Mouse (Mus musculus) layer of hippocampus, adult 2 months (tissue): ENCODE measurements around the gene Wrb. TPM values are rescaled to one million over a fixed set of nuclear protein-coding genes. Genes with fewer than 3 reads are reported as not detected.

ENCODE experiments used
- DNase-seq, 2 experiments: peaks; one replicate each; pipeline ENCODE4 v3.0.0; 2022; ENCODE audit warnings: low spot score in 2 of 2
- H3K27ac ChIP-seq: fragments of 200-600 bp; 2 replicates; pipeline ENCODE4 v1.8.1; 2022
- H3K4me3 ChIP-seq: fragments of 200-600 bp; 2 replicates; pipeline ENCODE4 v1.8.1; 2022; ENCODE audit warnings: mild to moderate bottlenecking
- CTCF ChIP-seq: fragments of 200-600 bp; conservative IDR thresholded peaks from 2 replicates; pipeline ENCODE4 v1.8.1; 2022; ENCODE audit warnings: antibody characterized with exemption, mild to moderate bottlenecking, moderate library complexity
- total RNA-seq, 2 experiments: library from RNA; stranded (reverse); gene quantifications; 2 replicates each; pipeline ENCODE4 v1.2.3; 2021

The Wrb gene
- total RNA-seq, 2 experiments from 2014 or later = 66.8 to 69.8 TPM

- no peak for DNase-seq
- H3K4me3 ChIP-seq = peak overlapping the region; percentile 98
- no peak; the same call in 1 of the 2 replicates for TF ChIP-seq CTCF
- H3K27ac ChIP-seq = peak overlapping the region; percentile 82
These were observed 607 bp downstream of the Wrb start for GRCm38 (mm10) chr16:96145814-96146213.

GRCm38 (mm10) chr16:96148834-96149233, 3.6 kb downstream of the Wrb start:
- DNase-seq = no peak
- no peak overlapping the region for H3K4me3 ChIP-seq
- TF ChIP-seq CTCF = no peak

GRCm38 (mm10) chr16:96149311-96149710, 4.1 kb downstream of the Wrb start:
- H3K27ac ChIP-seq = no peak overlapping the region
- TF ChIP-seq CTCF = no peak
- H3K4me3 ChIP-seq = no peak overlapping the region
- no peak for DNase-seq

More at GRCm38 (mm10) chr16:96148834-96149233, 3.6 kb downstream of the Wrb start:
- H3K27ac ChIP-seq = no peak overlapping the region

GRCm38 (mm10) chr16:96150995-96151394, 5.8 kb downstream of the Wrb start:
- TF ChIP-seq CTCF = no peak
- DNase-seq = no peak
- Histone ChIP-seq H3K4me3 (no peak overlapping the region), H3K27ac (no peak overlapping the region)

- Histone ChIP-seq H3K4me3 (no peak overlapping the region), H3K27ac (no peak overlapping the region)
- peak in 1 of 2 experiments; percentile 69 for DNase-seq
- TF ChIP-seq CTCF = peak; percentile 92
These were observed 6.3 kb downstream of the Wrb start for GRCm38 (mm10) chr16:96151551-96151950.

GRCm38 (mm10) chr16:96154476-96154875, 9.3 kb downstream of the Wrb start:
- TF ChIP-seq CTCF = no peak
- H3K27ac ChIP-seq = no peak overlapping the region
- no peak overlapping the region for H3K4me3 ChIP-seq
- no peak for DNase-seq

GRCm38 (mm10) chr16:96156019-96156418, 10.8 kb downstream of the Wrb start:
- no peak for TF ChIP-seq CTCF
- peak; percentile 62 to 80 for DNase-seq

GRCm38 (mm10) chr16:96157171-96157570, 12.0 kb downstream of the Wrb start:
- H3K27ac ChIP-seq = peak overlapping the region; percentile 56
- DNase-seq = peak; percentile 67 to 73

More at GRCm38 (mm10) chr16:96156019-96156418, 10.8 kb downstream of the Wrb start:
- H3K4me3 ChIP-seq = no peak overlapping the region
- no peak overlapping the region for H3K27ac ChIP-seq

GRCm38 (mm10) chr16:96158511-96159080, 13.4 kb downstream of the Wrb start:
- peak overlapping the region; percentile 64 for H3K4me3 ChIP-seq
- H3K27ac ChIP-seq = peak overlapping the region; percentile 72
- DNase-seq = no peak
- TF ChIP-seq CTCF = no peak

More at GRCm38 (mm10) chr16:96157171-96157570, 12.0 kb downstream of the Wrb start:
- no peak overlapping the region for H3K4me3 ChIP-seq
- no peak for TF ChIP-seq CTCF

GRCm38 (mm10) chr16:96159091-96159731, 14.0 kb downstream of the Wrb start:
- Histone ChIP-seq H3K27ac (peak overlapping the region; percentile 72), H3K4me3 (peak overlapping the region; percentile 64)
- peak; percentile 63 for TF ChIP-seq CTCF
- DNase-seq = peak in 1 of 2 experiments; percentile 51

GRCm38 (mm10) chr16:96159794-96160346, 14.7 kb downstream of the Wrb start:
- H3K4me3 ChIP-seq = peak overlapping the region; percentile 64; the same call in 1 of the 2 replicates
- DNase-seq = no peak
- no peak overlapping the region for H3K27ac ChIP-seq
- TF ChIP-seq CTCF = no peak

GRCm38 (mm10) chr16:96160927-96161326, 15.7 kb downstream of the Wrb start:
- TF ChIP-seq CTCF = no peak
- no peak overlapping the region for H3K27ac ChIP-seq
- H3K4me3 ChIP-seq = no peak overlapping the region
- no peak for DNase-seq

GRCm38 (mm10) chr16:96161336-96161735, 16.1 kb downstream of the Wrb start:
- no peak for DNase-seq
- Histone ChIP-seq H3K27ac (no peak overlapping the region), H3K4me3 (no peak overlapping the region)
- TF ChIP-seq CTCF = no peak
